Mouse (Mus musculus) thymus, adult 2 months (tissue): ENCODE measurements around the gene Slc39a11.

ENCODE experiments used
- CTCF ChIP-seq: fragments of 200-500 bp; IDR thresholded peaks from 2 replicates; pipeline ENCODE4 v1.5.1; 2012; ENCODE audit warnings: mild to moderate bottlenecking, control low read depth, low read length, moderate library complexity, borderline replicate concordance; ENCODE audit not compliant: control insufficient read depth, poor library complexity, insufficient read depth; ENCODE audit errors: extremely low read depth
- POLR2A ChIP-seq: fragments of 200-500 bp; IDR thresholded peaks from 2 replicates; pipeline ENCODE4 v1.6.1; 2012; ENCODE audit warnings: mild to moderate bottlenecking, low read length, control low read depth, moderate library complexity; ENCODE audit not compliant: control insufficient read depth, poor library complexity, insufficient read depth; ENCODE audit errors: extremely low read depth

DNA sequence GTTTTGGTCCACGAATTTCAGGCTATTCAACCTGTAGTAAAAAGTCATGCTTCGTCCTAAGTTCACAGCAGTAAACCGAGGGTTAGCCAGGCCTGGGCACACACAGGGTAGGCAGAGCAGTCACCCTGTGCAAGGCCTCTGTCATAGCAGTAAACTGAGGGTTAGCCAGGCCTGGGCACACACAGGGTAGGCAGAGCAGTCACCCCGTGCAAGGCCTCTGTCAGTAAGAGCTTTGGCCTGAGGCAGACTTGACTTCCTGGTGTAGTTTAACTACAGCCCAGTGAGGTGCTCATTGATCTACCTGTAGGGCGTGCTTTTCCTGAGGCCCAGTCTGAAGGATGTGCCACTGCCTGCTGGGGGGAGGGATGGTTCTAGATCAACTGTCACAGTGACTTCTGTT lies 41.4 kb upstream of the Slc39a11 start:
- TF ChIP-seq POLR2A (no peak), CTCF (no peak)
